In the genomic region with DNA sequence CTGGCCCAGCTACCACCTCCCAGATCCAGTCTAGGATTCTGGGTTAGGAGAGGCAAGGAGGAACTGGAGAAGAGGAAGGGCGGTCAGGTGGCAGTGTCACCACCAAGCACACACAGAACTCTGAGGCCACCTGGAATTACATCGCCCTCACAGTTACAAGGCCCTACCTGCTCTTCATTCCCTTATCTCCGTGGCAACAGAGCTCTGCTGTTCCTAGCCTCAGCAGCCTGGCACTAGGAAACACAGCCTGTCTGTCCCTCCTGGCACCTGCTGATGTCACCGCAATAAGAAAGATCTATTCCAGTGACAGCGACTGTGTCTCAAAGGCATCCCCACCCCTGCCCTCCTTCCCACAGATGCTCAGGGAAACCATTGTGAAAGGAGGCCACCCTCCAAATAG, we compare ENCODE assay signal across 10 mouse cellular contexts.
DNase-seq lines count a peak whose midpoint lies in the region; ATAC-seq lines count a peak whose summit lies in the region.
"Had no signal": no experiment of that assay in that cellular context is flagged by ENCODE, and none has a peak within 500 bp of the region (broad histone marks: within the 10 kb centered on the region; RNA-seq: fewer than 3 reads in every experiment).

No protein-coding gene starts in this region.

- H3K4me2 ChIP-seq in hindbrain, embryonic 15.5 days = no peak overlapping the region
- H3K4me2 ChIP-seq in limb, embryonic 13.5 days (replicated peaks) = peak overlapping the region; percentile 38; the same call in 1 of the 2 replicates
- H3K4me2 ChIP-seq: heart, embryonic 12.5 days had no signal

- H3K36me3 ChIP-seq in hindbrain, embryonic 15.5 days = no peaks in the 10 kb centered on the region
- H3K36me3 ChIP-seq in hindbrain, embryonic 10.5 days = no peaks in the 10 kb centered on the region
- H3K36me3 ChIP-seq in embryonic facial prominence, embryonic 10.5 days (replicated peaks) = no peaks in the 10 kb centered on the region
- H3K36me3 ChIP-seq in limb, embryonic 13.5 days = 0 out of 2 replicates have a peak, but pooled peaks cover 6% of the 10 kb centered on the region

- H3K27me3 ChIP-seq in hindbrain, embryonic 15.5 days = no peaks in the 10 kb centered on the region
- H3K27me3 ChIP-seq in hindbrain, embryonic 10.5 days (ENCODE audit: insufficient read depth, poor library complexity, severe bottlenecking) = no peaks in the 10 kb centered on the region
- H3K27me3 ChIP-seq in embryonic facial prominence, embryonic 10.5 days (replicated peaks; ENCODE audit: low read depth, poor library complexity, severe bottlenecking) = no peaks in the 10 kb centered on the region
- no peaks in the 10 kb centered on the region for H3K27me3 ChIP-seq in limb, embryonic 13.5 days
- H3K27me3 ChIP-seq: heart, embryonic 12.5 days had no signal

- peak; percentile 44; the same call in 1 of the 2 replicates for ATAC-seq in hindbrain, embryonic 15.5 days (ENCODE audit: low FRiP score, low read depth)
- no peak for ATAC-seq in limb, embryonic 13.5 days (ENCODE audit: low FRiP score, low read depth)

- DNase-seq in hindbrain, embryonic 10.5 days (ENCODE audit: low spot score) = no peak
- DNase-seq in brain, adult 2 months (ENCODE audit: low read depth, low spot score) = peak; percentile 55
- peak; percentile 5 for DNase-seq in embryonic facial prominence, embryonic 10.5 days (ENCODE audit: low spot score)
- DNase-seq in cerebellum, postnatal 10 days = no peak
- no peak for DNase-seq in embryo, embryonic 10 days (ENCODE audit: low spot score)

- peak overlapping the region; percentile 60; the same call in 1 of the 2 replicates for H3K27ac ChIP-seq in hindbrain, embryonic 15.5 days (replicated peaks)
- H3K27ac ChIP-seq in hindbrain, embryonic 10.5 days = no peak overlapping the region
- H3K27ac ChIP-seq in embryonic facial prominence, embryonic 10.5 days (replicated peaks) = no peak overlapping the region
- peak overlapping the region; percentile 15; the same call in 1 of the 2 replicates for H3K27ac ChIP-seq in limb, embryonic 13.5 days
- H3K27ac ChIP-seq: macrophage had no signal

- peaks cover 15% of the 10 kb centered on the region for H3K4me1 ChIP-seq in hindbrain, embryonic 15.5 days (replicated peaks)
- peaks cover 19% of the 10 kb centered on the region for H3K4me1 ChIP-seq in hindbrain, embryonic 10.5 days (replicated peaks)
- H3K4me1 ChIP-seq in embryonic facial prominence, embryonic 10.5 days = peaks cover 26% of the 10 kb centered on the region
- peaks cover 28% of the 10 kb centered on the region for H3K4me1 ChIP-seq in limb, embryonic 13.5 days

- no peaks in the 10 kb centered on the region for H3K9me3 ChIP-seq in hindbrain, embryonic 15.5 days
- no peaks in the 10 kb centered on the region for H3K9me3 ChIP-seq in hindbrain, embryonic 10.5 days
- no peaks in the 10 kb centered on the region for H3K9me3 ChIP-seq in embryonic facial prominence, embryonic 10.5 days
- H3K9me3 ChIP-seq in limb, embryonic 13.5 days = no peaks in the 10 kb centered on the region
- H3K9me3 ChIP-seq: heart, embryonic 12.5 days had no signal

- no peak overlapping the region for H3K4me3 ChIP-seq in hindbrain, embryonic 15.5 days
- no peak overlapping the region for H3K4me3 ChIP-seq in hindbrain, embryonic 10.5 days
- no peak overlapping the region for H3K4me3 ChIP-seq in embryonic facial prominence, embryonic 10.5 days
- no peak overlapping the region for H3K4me3 ChIP-seq in limb, embryonic 13.5 days
- H3K4me3 ChIP-seq: heart, embryonic 12.5 days; myocyte had no signal

- WGBS in hindbrain, embryonic 15.5 days = 67% methylated on average over 5 of the region's 5 CpGs
- WGBS in hindbrain, embryonic 10.5 days = 90% methylated on average over 5 of the region's 5 CpGs
- 84% methylated on average over 5 of the region's 5 CpGs for WGBS in embryonic facial prominence, embryonic 10.5 days
- 76% methylated on average over 5 of the region's 5 CpGs for WGBS in limb, embryonic 13.5 days

- no peak overlapping the region for H3K9ac ChIP-seq in hindbrain, embryonic 15.5 days
- no peak overlapping the region for H3K9ac ChIP-seq in limb, embryonic 13.5 days
- H3K9ac ChIP-seq: heart, embryonic 12.5 days had no signal

Comparison
In these comparisons a context has a peak if more than half of its experiments do, and no peak if none do; other contexts are left out.
1. H3K27ac ChIP-seq: peak in hindbrain, embryonic 15.5 days (single experiment) and limb, embryonic 13.5 days (single experiment); none in hindbrain, embryonic 10.5 days (single experiment) and embryonic facial prominence, embryonic 10.5 days (single experiment).
2. DNase-seq: peak in brain, adult 2 months (single experiment) and embryonic facial prominence, embryonic 10.5 days (single experiment); none in hindbrain, embryonic 10.5 days (single experiment), cerebellum, postnatal 10 days (0 of 2) and embryo, embryonic 10 days (single experiment).